Mouse (Mus musculus): ENCODE measurements around the gene Pum2.
"Not testable (repeated sequence)": the region's sequence is repeated elsewhere in the genome, so short reads cannot be mapped to it uniquely, and the experiment has no call there.

Pum2 gene

GRCm38 (mm10) chr12:8669846-8670245, 4.1 kb upstream of the Pum2 start:
- DNase-seq: no peak

GRCm38 (mm10) chr12:8673121-8673973, 587 bp upstream of the Pum2 start:
- no peak for DNase-seq

GRCm38 (mm10) chr12:8674377-8674864, 487 bp downstream of the Pum2 start:
- DNase-seq: peak in 1 of 2 experiments; percentile 47

- no peak for DNase-seq
These were observed 982 bp downstream of the Pum2 start for GRCm38 (mm10) chr12:8674891-8675341.

- DNase-seq: peak in 1 of 2 experiments; percentile 59
These were observed 1.4 kb downstream of the Pum2 start for GRCm38 (mm10) chr12:8675361-8675760.

GRCm38 (mm10) chr12:8676341-8676740, 2.4 kb downstream of the Pum2 start:
- DNase-seq: no peak

GRCm38 (mm10) chr12:8677926-8678325, 4.0 kb downstream of the Pum2 start:
- no peak for DNase-seq

GRCm38 (mm10) chr12:8684200-8684599, 10.3 kb downstream of the Pum2 start:
- DNase-seq: no peak

- DNase-seq: no peak
These were observed 11.1 kb downstream of the Pum2 start for GRCm38 (mm10) chr12:8685036-8685435.

GRCm38 (mm10) chr12:8689882-8690281, 15.9 kb downstream of the Pum2 start:
- DNase-seq: not testable (repeated sequence)

- DNase-seq: peak in 1 of 2 experiments; percentile 54
These were observed 25.0 kb downstream of the Pum2 start for GRCm38 (mm10) chr12:8698895-8699294.

- no peak for DNase-seq
These were observed 30.1 kb downstream of the Pum2 start for GRCm38 (mm10) chr12:8703988-8704387.

- no peak for DNase-seq
These were observed 34.9 kb downstream of the Pum2 start for GRCm38 (mm10) chr12:8708876-8709275.

- no peak for DNase-seq
These were observed 38.7 kb downstream of the Pum2 start for GRCm38 (mm10) chr12:8712665-8713064.

GRCm38 (mm10) chr12:8716093-8716492, 42.2 kb downstream of the Pum2 start:
- DNase-seq: no peak

- no peak for DNase-seq
These were observed 53.0 kb downstream of the Pum2 start for GRCm38 (mm10) chr12:8726890-8727289.

GRCm38 (mm10) chr12:8728739-8729138, 54.8 kb downstream of the Pum2 start:
- peak; percentile 7 to 14 for DNase-seq

GRCm38 (mm10) chr12:8753654-8754053, 79.7 kb downstream of the Pum2 start:
- DNase-seq: no peak

- no peak for DNase-seq
These were observed 80.2 kb downstream of the Pum2 start for GRCm38 (mm10) chr12:8754116-8754515.

GRCm38 (mm10) chr12:8758029-8758428, 84.1 kb downstream of the Pum2 start:
- no peak for DNase-seq

GRCm38 (mm10) chr12:8759115-8759514, 85.2 kb downstream of the Pum2 start:
- DNase-seq: no peak

- DNase-seq: peak in 1 of 2 experiments; percentile 1
These were observed 85.8 kb downstream of the Pum2 start for GRCm38 (mm10) chr12:8759779-8760178.

- peak in 1 of 2 experiments; percentile 0 for DNase-seq
These were observed 86.6 kb downstream of the Pum2 start for GRCm38 (mm10) chr12:8760561-8760960.

- DNase-seq: peak in 1 of 2 experiments; percentile 0
These were observed 87.1 kb downstream of the Pum2 start for GRCm38 (mm10) chr12:8761058-8761457.

Data from kidney, adult 8-10 months (tissue).